ENCODE assay signal across 8 mouse cellular contexts in genomic region chr7:118976414-118977166, GRCm38 (mm10). TPM values are rescaled to one million over a fixed set of nuclear protein-coding genes. Genes with fewer than 3 reads are reported as not detected.
DNase-seq lines count a peak whose midpoint lies in the region; ATAC-seq and TF ChIP-seq lines count a peak whose summit lies in the region.

No protein-coding gene starts in this region.

- no peak overlapping the region for H3K4me2 ChIP-seq in liver, embryonic 11.5 days
- H3K4me2 ChIP-seq in hindbrain, embryonic 13.5 days, result peak overlapping the region; percentile 45
- no peak overlapping the region for H3K4me2 ChIP-seq in limb, embryonic 14.5 days (replicated peaks; ENCODE audit: low read depth, low read length, severe bottlenecking)

- H3K4me3 ChIP-seq in liver, adult 2 months (ENCODE audit: insufficient read depth, low read depth, low read length), result no peak overlapping the region
- no peak overlapping the region for H3K4me3 ChIP-seq in liver, embryonic 11.5 days (ENCODE audit: low read depth, low read length)
- peak overlapping the region; percentile 28 for H3K4me3 ChIP-seq in hindbrain, embryonic 13.5 days
- no peak overlapping the region for H3K4me3 ChIP-seq in limb, embryonic 14.5 days (replicated peaks; ENCODE audit: low read length)

- no peaks in the 10 kb centered on the region for H3K9me3 ChIP-seq in liver, embryonic 11.5 days (ENCODE audit: control insufficient read depth, low read length)
- H3K9me3 ChIP-seq in hindbrain, embryonic 13.5 days, result no peaks in the 10 kb centered on the region
- no peaks in the 10 kb centered on the region for H3K9me3 ChIP-seq in limb, embryonic 14.5 days (ENCODE audit: control insufficient read depth, low read length)

- H3K27me3 ChIP-seq in liver, adult 2 months (ENCODE audit: control insufficient read depth, insufficient read depth, low read length), result no peaks in the 10 kb centered on the region
- H3K27me3 ChIP-seq in liver, embryonic 11.5 days (replicated peaks; ENCODE audit: control insufficient read depth, insufficient read depth, low read length), result no peaks in the 10 kb centered on the region
- no peaks in the 10 kb centered on the region for H3K27me3 ChIP-seq in hindbrain, embryonic 13.5 days
- H3K27me3 ChIP-seq in limb, embryonic 14.5 days (ENCODE audit: control insufficient read depth, insufficient read depth, low read length), result no peaks in the 10 kb centered on the region

- H3K9ac ChIP-seq in liver, adult 2 months (ENCODE audit: low read depth, low read length), result no peak overlapping the region
- no peak overlapping the region for H3K9ac ChIP-seq in liver, embryonic 11.5 days (ENCODE audit: low read depth, low read length)
- H3K9ac ChIP-seq in hindbrain, embryonic 13.5 days, result peak overlapping the region; percentile 59
- no peak overlapping the region for H3K9ac ChIP-seq in limb, embryonic 14.5 days (ENCODE audit: low read depth, low read length, severe bottlenecking)

- WGBS in liver, adult 2 months, result 55% methylated on average over 14 of the region's 14 CpGs
- WGBS in liver, embryonic 11.5 days, result 36% methylated on average over 14 of the region's 14 CpGs
- WGBS in hindbrain, embryonic 13.5 days, result 30% methylated on average over 14 of the region's 14 CpGs
- WGBS in limb, embryonic 14.5 days, result 49% methylated on average over 14 of the region's 14 CpGs

- H3K27ac ChIP-seq in liver, adult 2 months (replicated peaks; ENCODE audit: insufficient read depth, low read depth, low read length), result no peak overlapping the region
- H3K27ac ChIP-seq in liver, embryonic 11.5 days (ENCODE audit: low read depth, low read length), result no peak overlapping the region
- H3K27ac ChIP-seq in hindbrain, embryonic 13.5 days, result peak overlapping the region; percentile 74
- peak overlapping the region; percentile 48; the same call in 1 of the 2 replicates for H3K27ac ChIP-seq in limb, embryonic 14.5 days (replicated peaks; ENCODE audit: low read depth, low read length)

- no peak for ATAC-seq in liver, embryonic 11.5 days (replicated peaks; ENCODE audit: low FRiP score)
- ATAC-seq in hindbrain, embryonic 13.5 days (ENCODE audit: low FRiP score), result peak; percentile 62
- ATAC-seq in limb, embryonic 14.5 days (ENCODE audit: low FRiP score, low read depth), result no peak

- DNase-seq in liver, adult 2 months (ENCODE audit: extremely low read depth, low read depth, low spot score), result peak; percentile 40
- no peak for DNase-seq in liver, embryonic 11.5 days (ENCODE audit: low spot score)
- peak; percentile 77 to 81 for DNase-seq in cerebellum, postnatal 25 days
- peak; percentile 24 to 53 for DNase-seq in gastrocnemius, adult 8-10 months (ENCODE audit: low spot score in 2 of 2)
- DNase-seq in limb, embryonic 14.5 days (ENCODE audit: low spot score), result no peak
- peak; percentile 90 for DNase-seq in retina, postnatal 1 day
- no peak for DNase-seq in adrenal gland, adult 18-20 months (ENCODE audit: low spot score in 2 of 2)

- no peak for TF ChIP-seq POLR2A in liver, adult 2 months (IDR thresholded peaks at IDR 0.05; ENCODE audit: extremely low read depth, insufficient read depth, low read length)
- no peak for TF ChIP-seq POLR2A in limb, embryonic 14.5 days (IDR thresholded peaks at IDR 0.05; ENCODE audit: borderline replicate concordance, extremely low read depth, insufficient read depth, insufficient read length)

- H3K36me3 ChIP-seq in liver, adult 2 months (ENCODE audit: control insufficient read depth, insufficient read depth, low read length), result no peaks in the 10 kb centered on the region
- H3K36me3 ChIP-seq in liver, embryonic 11.5 days (ENCODE audit: control insufficient read depth, insufficient read depth, low read length), result no peaks in the 10 kb centered on the region
- peaks cover 10% of the 10 kb centered on the region for H3K36me3 ChIP-seq in hindbrain, embryonic 13.5 days
- H3K36me3 ChIP-seq in limb, embryonic 14.5 days (ENCODE audit: control insufficient read depth, insufficient read depth, low read length), result peaks cover 22% of the 10 kb centered on the region

- H3K4me1 ChIP-seq in liver, adult 2 months (ENCODE audit: control insufficient read depth, insufficient read depth, low read length), result no peaks in the 10 kb centered on the region
- H3K4me1 ChIP-seq in liver, embryonic 11.5 days (replicated peaks; ENCODE audit: control insufficient read depth, insufficient read depth, low read length), result no peaks in the 10 kb centered on the region
- H3K4me1 ChIP-seq in hindbrain, embryonic 13.5 days (replicated peaks), result peaks cover 71% of the 10 kb centered on the region
- peaks cover 3% of the 10 kb centered on the region; the same call in 1 of the 2 replicates for H3K4me1 ChIP-seq in limb, embryonic 14.5 days (ENCODE audit: control insufficient read depth, insufficient read depth, low read length)

- TF ChIP-seq CTCF in liver, adult 2 months (IDR thresholded peaks at IDR 0.05; ENCODE audit: low read depth, low read length), result no peak

- H3K79me2 ChIP-seq in liver, adult 2 months (ENCODE audit: control insufficient read depth, insufficient read depth, low read length), result no peaks in the 10 kb centered on the region

RNA-seq across cellular contexts. Expression of gene Gprc5b, which starts 18.4 kb away (rescaled TPM):
- 0.27 and 0.37 TPM in 2 replicates for total RNA-seq in liver, adult 2 months (2014; rRNA removed)
- polyA plus RNA-seq in liver, adult 2 months (2012; rRNA removed), result 0.17 and 0.22 TPM in 2 replicates
- 1.7 and 2.0 TPM in 2 replicates for polyA plus RNA-seq in liver, embryonic 11.5 days (2014; fragmentation: Nextera tagmentation; extraction: Ambion mirVana)
- 10 to 100 TPM; 13.9 to 24.2 (median 19.7) TPM for total RNA-seq in gastrocnemius, adult 8-10 months (2022)
- 7.9 and 8.1 TPM in 2 replicates for polyA plus RNA-seq in hindbrain, embryonic 13.5 days (2015; fragmentation: Nextera tagmentation; extraction: Ambion mirVana)
- 24.9 and 34.7 TPM in 2 replicates for polyA plus RNA-seq in limb, embryonic 14.5 days (2012; rRNA removed)
- polyA plus RNA-seq in limb, embryonic 14.5 days (2014; fragmentation: Nextera tagmentation; extraction: Ambion mirVana), result 14.0 and 15.0 TPM in 2 replicates
- 100 to 1,000 TPM; 143 to 170 TPM for total RNA-seq in adrenal gland, adult 18-20 months (2021)

Comparison
In these comparisons a context has a peak if more than half of its experiments do, and no peak if none do; other contexts are left out.
1. DNase-seq: peak in liver, adult 2 months (single experiment), cerebellum, postnatal 25 days (2 of 2), gastrocnemius, adult 8-10 months (2 of 2) and retina, postnatal 1 day (single experiment); none in liver, embryonic 11.5 days (single experiment), limb, embryonic 14.5 days (single experiment) and adrenal gland, adult 18-20 months (0 of 2).
2. H3K27ac ChIP-seq: peak in hindbrain, embryonic 13.5 days (single experiment) and limb, embryonic 14.5 days (single experiment); none in liver, adult 2 months (single experiment) and liver, embryonic 11.5 days (single experiment).